Mouse (Mus musculus): ENCODE data around the gene Myct1. TPM values are rescaled to one million over a fixed set of nuclear protein-coding genes. Genes with fewer than 3 reads are reported as not detected.

The Myct1 gene
- polyA plus RNA-seq, 1 experiment, result 1.4 TPM

DNA sequence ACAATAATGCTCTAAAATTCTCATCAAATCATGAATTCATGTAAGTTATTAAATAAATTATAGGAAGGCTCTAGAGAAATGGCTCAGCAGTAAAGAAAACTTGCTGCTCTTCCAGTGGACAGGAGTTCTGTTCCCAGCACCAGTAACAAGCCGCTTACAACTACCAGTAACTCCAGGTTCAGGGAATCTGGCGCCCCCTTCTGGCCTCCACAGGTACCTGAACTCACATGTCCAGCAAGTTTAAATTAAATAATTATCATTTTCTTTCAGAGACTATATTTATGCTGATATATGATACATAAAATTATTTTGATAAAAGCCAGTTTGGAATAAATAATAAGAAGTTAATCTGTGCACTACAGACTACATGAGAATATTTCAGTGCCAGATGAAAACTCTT is 20.2 kb upstream of the Myct1 start:
- no peaks in the 10 kb centered on the region for H3K4me1 ChIP-seq (ENCODE audit: control insufficient read depth, insufficient read depth, insufficient read length)
- no peaks in the 10 kb centered on the region for H3K36me3 ChIP-seq (ENCODE audit: control insufficient read depth, insufficient read depth, low read length)
- H3K27ac ChIP-seq (ENCODE audit: insufficient read depth, low read length), result no peak overlapping the region
- 80% methylated on average over 2 of the region's 2 CpGs for WGBS
- no peak overlapping the region for H3K4me3 ChIP-seq (ENCODE audit: extremely low read depth, insufficient read depth, insufficient read length)
- DNase-seq (ENCODE audit: low read depth in 1 of 2, low spot score in 2 of 2), result no peak
- no peak for TF ChIP-seq POLR2A (IDR thresholded peaks at IDR 0.05; ENCODE audit: low read depth, low read length)
- peak; percentile 17; the same call in 1 of the 2 replicates for TF ChIP-seq CTCF (IDR thresholded peaks at IDR 0.05; ENCODE audit: extremely low read depth, insufficient read depth, insufficient read length, insufficient replicate concordance)
- H3K27me3 ChIP-seq (ENCODE audit: control insufficient read depth, insufficient read depth, low read length), result no peaks in the 10 kb centered on the region

DNA sequence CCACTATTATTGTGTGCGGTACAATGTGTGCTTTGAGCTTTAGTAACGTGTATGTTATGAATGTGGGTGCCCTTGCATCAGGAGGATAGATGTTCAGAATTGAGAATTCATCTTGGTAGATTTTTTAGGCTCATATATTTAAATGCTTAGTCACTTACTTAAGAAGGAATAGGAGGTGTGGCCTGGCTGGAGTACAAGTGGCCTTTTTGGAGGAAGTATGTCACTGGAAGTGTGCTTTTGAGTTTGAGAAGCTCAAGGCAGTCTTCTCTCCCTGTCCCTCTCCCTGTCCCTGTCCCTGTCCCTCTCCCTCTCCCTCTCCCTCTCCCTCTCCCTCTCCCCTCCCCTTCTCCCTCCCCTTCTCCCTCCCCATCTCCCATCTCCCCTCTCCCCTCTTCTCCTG is 2.5 kb upstream of the Myct1 start:
- no peak for DNase-seq (ENCODE audit: low read depth in 1 of 2, low spot score in 2 of 2)
- H3K4me3 ChIP-seq (ENCODE audit: extremely low read depth, insufficient read depth, insufficient read length), result no peak overlapping the region
- no peaks in the 10 kb centered on the region for H3K36me3 ChIP-seq (ENCODE audit: control insufficient read depth, insufficient read depth, low read length)
- no peak overlapping the region for H3K27ac ChIP-seq (ENCODE audit: insufficient read depth, low read length)
- no peaks in the 10 kb centered on the region for H3K4me1 ChIP-seq (ENCODE audit: control insufficient read depth, insufficient read depth, insufficient read length)
- 89% methylated on average over 2 of the region's 2 CpGs for WGBS
- TF ChIP-seq POLR2A (IDR thresholded peaks at IDR 0.05; ENCODE audit: low read depth, low read length) (no peak), CTCF (IDR thresholded peaks at IDR 0.05; ENCODE audit: extremely low read depth, insufficient read depth, insufficient read length, insufficient replicate concordance) (no peak)
- H3K27me3 ChIP-seq (ENCODE audit: control insufficient read depth, insufficient read depth, low read length), result no peaks in the 10 kb centered on the region

DNA sequence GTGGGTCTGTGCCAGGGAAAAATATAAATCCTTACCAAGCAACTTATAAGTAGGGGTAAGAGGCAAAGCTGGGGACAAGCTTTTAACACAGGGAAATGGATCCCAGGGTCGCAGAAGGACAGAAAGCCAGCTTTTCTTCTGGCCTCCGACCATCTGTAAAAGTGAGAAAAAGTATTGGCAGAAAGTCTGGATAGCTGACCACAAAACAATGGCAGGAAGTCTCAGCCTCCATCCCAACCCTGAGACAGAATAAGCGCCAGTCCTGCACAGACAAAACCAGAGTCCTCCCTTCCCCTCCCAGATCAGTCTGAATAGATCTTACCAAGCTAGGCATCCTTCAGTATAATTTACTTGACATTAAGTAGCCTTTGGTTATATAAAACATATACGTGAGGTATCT is 1.6 kb upstream of the Myct1 start:
- no peaks in the 10 kb centered on the region for H3K27me3 ChIP-seq (ENCODE audit: control insufficient read depth, insufficient read depth, low read length)
- no peaks in the 10 kb centered on the region for H3K4me1 ChIP-seq (ENCODE audit: control insufficient read depth, insufficient read depth, insufficient read length)
- H3K36me3 ChIP-seq (ENCODE audit: control insufficient read depth, insufficient read depth, low read length), result no peaks in the 10 kb centered on the region
- H3K27ac ChIP-seq (ENCODE audit: insufficient read depth, low read length), result no peak overlapping the region
- H3K4me3 ChIP-seq (ENCODE audit: extremely low read depth, insufficient read depth, insufficient read length), result no peak overlapping the region
- no peak for DNase-seq (ENCODE audit: low read depth in 1 of 2, low spot score in 2 of 2)
- 54% methylated on average over 4 of the region's 4 CpGs for WGBS
- TF ChIP-seq CTCF (IDR thresholded peaks at IDR 0.05; ENCODE audit: extremely low read depth, insufficient read depth, insufficient read length, insufficient replicate concordance) (no peak), POLR2A (IDR thresholded peaks at IDR 0.05; ENCODE audit: low read depth, low read length) (no peak)

DNA sequence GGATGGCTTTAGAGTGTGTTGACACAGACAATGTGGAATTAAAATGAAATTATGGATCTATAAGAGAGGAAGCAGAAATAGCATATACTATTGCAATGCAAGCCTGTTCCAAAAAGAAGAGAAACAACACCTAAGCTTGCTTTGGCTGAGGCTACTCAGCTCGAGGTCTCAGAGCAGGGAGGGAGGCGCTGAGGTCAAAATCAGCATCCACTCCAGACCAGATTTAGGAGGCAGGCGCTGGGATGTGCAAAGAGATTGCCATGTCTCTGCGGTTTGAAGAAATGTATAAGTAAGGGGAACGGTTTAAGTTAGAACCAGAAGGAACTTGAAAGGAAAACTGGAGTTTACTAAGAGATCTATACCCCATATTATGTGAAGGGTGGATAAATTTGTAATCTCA is 882 bp downstream of the Myct1 start:
- Histone ChIP-seq H3K4me3 (ENCODE audit: extremely low read depth, insufficient read depth, insufficient read length) (peak overlapping the region; percentile 18), H3K36me3 (ENCODE audit: control insufficient read depth, insufficient read depth, low read length) (no peaks in the 10 kb centered on the region), H3K4me1 (ENCODE audit: control insufficient read depth, insufficient read depth, insufficient read length) (no peaks in the 10 kb centered on the region), H3K27me3 (ENCODE audit: control insufficient read depth, insufficient read depth, low read length) (no peaks in the 10 kb centered on the region), H3K27ac (ENCODE audit: insufficient read depth, low read length) (no peak overlapping the region)
- DNase-seq (ENCODE audit: low read depth in 1 of 2, low spot score in 2 of 2), result no peak
- WGBS, result 27% methylated on average over 5 of the region's 5 CpGs
- TF ChIP-seq POLR2A (IDR thresholded peaks at IDR 0.05; ENCODE audit: low read depth, low read length) (no peak), CTCF (IDR thresholded peaks at IDR 0.05; ENCODE audit: extremely low read depth, insufficient read depth, insufficient read length, insufficient replicate concordance) (no peak)

DNA sequence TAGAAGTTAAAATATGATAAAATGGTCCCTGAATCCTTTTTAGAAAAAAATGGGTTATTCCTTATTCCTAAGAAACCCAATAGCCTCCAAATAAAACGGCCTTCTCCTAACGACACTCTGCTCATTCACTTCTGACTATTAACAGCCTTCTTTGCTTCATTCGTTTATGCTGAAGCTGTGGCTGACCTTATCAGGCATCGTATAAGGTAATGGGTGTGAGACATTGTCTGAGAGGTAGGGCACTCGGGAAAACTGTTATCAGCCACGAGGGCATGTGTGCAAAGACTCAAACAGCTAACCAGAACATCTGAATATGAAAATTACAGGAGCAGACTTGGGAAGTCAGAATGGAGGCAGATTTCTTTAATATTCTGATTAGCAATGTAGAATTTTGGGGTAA is 3.0 kb downstream of the Myct1 start:
- no peaks in the 10 kb centered on the region for H3K4me1 ChIP-seq (ENCODE audit: control insufficient read depth, insufficient read depth, insufficient read length)
- 36% methylated on average over 6 of the region's 6 CpGs for WGBS
- TF ChIP-seq POLR2A (IDR thresholded peaks at IDR 0.05; ENCODE audit: low read depth, low read length), result no peak
- TF ChIP-seq CTCF (IDR thresholded peaks at IDR 0.05; ENCODE audit: extremely low read depth, insufficient read depth, insufficient read length, insufficient replicate concordance), result no peak
- no peak overlapping the region for H3K4me3 ChIP-seq (ENCODE audit: extremely low read depth, insufficient read depth, insufficient read length)
- H3K27me3 ChIP-seq (ENCODE audit: control insufficient read depth, insufficient read depth, low read length), result no peaks in the 10 kb centered on the region
- H3K36me3 ChIP-seq (ENCODE audit: control insufficient read depth, insufficient read depth, low read length), result no peaks in the 10 kb centered on the region
- H3K27ac ChIP-seq (ENCODE audit: insufficient read depth, low read length), result no peak overlapping the region
- no peak for DNase-seq (ENCODE audit: low read depth in 1 of 2, low spot score in 2 of 2)

DNA sequence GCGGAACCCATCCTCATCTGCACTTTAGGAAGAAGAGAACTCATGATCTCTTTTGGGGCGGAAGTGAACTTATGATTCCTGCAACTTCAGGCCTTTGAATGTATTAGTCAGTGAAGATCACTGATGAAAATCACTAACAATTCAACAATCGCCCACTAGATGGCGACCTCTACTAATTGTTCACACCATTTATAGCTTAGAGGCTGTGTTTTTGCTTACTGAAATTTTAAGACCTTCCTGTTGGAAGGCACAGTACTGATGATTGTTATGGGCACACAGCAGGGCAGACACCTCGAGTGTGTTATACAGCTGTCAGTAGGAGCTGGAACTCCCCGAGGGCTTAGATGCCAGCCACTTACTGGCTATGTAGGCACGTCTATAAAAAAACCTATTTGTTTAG is 6.5 kb downstream of the Myct1 start:
- Histone ChIP-seq H3K27ac (ENCODE audit: insufficient read depth, low read length) (no peak overlapping the region), H3K4me1 (ENCODE audit: control insufficient read depth, insufficient read depth, insufficient read length) (no peaks in the 10 kb centered on the region), H3K27me3 (ENCODE audit: control insufficient read depth, insufficient read depth, low read length) (no peaks in the 10 kb centered on the region), H3K4me3 (ENCODE audit: extremely low read depth, insufficient read depth, insufficient read length) (no peak overlapping the region), H3K36me3 (ENCODE audit: control insufficient read depth, insufficient read depth, low read length) (no peaks in the 10 kb centered on the region)
- DNase-seq (ENCODE audit: low read depth in 1 of 2, low spot score in 2 of 2), result peak; percentile 14 to 41
- WGBS, result 17% methylated on average over 7 of the region's 7 CpGs
- no peak for TF ChIP-seq CTCF (IDR thresholded peaks at IDR 0.05; ENCODE audit: extremely low read depth, insufficient read depth, insufficient read length, insufficient replicate concordance)
- no peak for TF ChIP-seq POLR2A (IDR thresholded peaks at IDR 0.05; ENCODE audit: low read depth, low read length)

DNA sequence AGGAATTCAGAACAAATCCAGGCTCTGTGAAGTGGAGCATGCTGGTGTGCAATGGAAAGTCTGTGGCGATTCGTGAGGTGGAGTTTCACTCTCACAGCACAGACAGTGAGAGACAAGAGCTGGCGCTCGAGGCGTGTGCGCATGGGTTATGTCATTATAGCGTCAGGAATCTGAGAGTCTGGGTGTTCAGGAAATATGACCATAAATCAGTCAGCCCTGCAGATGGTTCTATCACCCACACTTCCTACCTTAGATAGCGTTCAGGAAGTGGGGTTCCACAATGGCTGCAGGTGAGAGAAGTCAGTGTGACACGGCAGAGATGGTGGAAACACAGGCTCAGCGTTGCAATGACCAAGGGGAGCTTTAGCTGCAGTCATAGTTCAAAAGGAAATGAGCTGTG is 9.9 kb downstream of the Myct1 start:
- no peak for TF ChIP-seq CTCF (IDR thresholded peaks at IDR 0.05; ENCODE audit: extremely low read depth, insufficient read depth, insufficient read length, insufficient replicate concordance)
- DNase-seq (ENCODE audit: low read depth in 1 of 2, low spot score in 2 of 2), result no peak
- Histone ChIP-seq H3K4me3 (ENCODE audit: extremely low read depth, insufficient read depth, insufficient read length) (no peak overlapping the region), H3K27me3 (ENCODE audit: control insufficient read depth, insufficient read depth, low read length) (no peaks in the 10 kb centered on the region), H3K27ac (ENCODE audit: insufficient read depth, low read length) (no peak overlapping the region), H3K36me3 (ENCODE audit: control insufficient read depth, insufficient read depth, low read length) (no peaks in the 10 kb centered on the region), H3K4me1 (ENCODE audit: control insufficient read depth, insufficient read depth, insufficient read length) (no peaks in the 10 kb centered on the region)
- 6% methylated on average over 10 of the region's 10 CpGs for WGBS

Data from spleen, adult 2 months (tissue).